8 mouse cellular contexts compared by ENCODE assay signal in the genomic region with DNA sequence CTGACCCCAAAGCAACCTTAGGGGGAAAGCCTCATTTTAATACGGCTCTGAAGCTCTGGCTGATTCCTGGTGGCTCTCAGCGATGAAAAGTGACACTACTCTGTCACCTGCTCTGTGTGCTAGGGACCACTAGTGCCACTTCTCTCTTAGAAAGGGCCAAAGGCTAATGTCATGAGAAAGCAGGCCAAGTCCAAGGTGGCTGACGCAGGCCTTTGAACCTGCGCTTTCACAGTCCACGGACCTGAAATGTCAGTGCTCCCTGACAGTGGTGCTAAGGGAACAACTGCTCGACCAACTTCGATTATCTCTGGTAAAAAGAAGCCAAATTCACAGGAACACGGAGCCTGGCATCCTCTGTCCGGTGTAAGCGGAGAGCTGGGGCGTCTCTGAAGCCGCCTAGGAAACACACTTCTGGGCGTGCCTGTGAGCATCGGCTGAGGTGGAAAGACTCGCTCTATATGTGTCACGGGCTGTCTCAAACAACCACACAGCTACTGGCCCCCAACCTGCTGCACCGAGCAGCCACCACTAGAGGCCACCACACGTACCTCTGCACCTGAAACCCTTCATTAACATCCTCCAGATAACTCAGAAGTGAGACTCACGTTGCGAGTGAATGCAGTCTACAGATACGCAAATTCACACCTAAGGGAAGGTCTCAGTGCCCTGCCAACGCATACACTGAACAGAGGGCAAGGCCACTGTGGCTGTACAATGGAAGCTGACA.
DNase-seq lines count a peak whose midpoint lies in the region; ATAC-seq and TF ChIP-seq lines count a peak whose summit lies in the region.

No protein-coding gene starts in this region.

- H3K4me3 ChIP-seq in embryonic facial prominence, embryonic 14.5 days (ENCODE audit: low read depth, low read length) = no peak overlapping the region
- no peak overlapping the region for H3K4me3 ChIP-seq in intestine, postnatal 0 days (ENCODE audit: low read depth, low read length)
- H3K4me3 ChIP-seq in liver, embryonic 13.5 days (replicated peaks) = no peak overlapping the region

- H3K4me2 ChIP-seq in embryonic facial prominence, embryonic 14.5 days (ENCODE audit: low read depth, low read length) = no peak overlapping the region
- no peak overlapping the region for H3K4me2 ChIP-seq in intestine, postnatal 0 days (replicated peaks; ENCODE audit: low read depth)
- H3K4me2 ChIP-seq in liver, embryonic 13.5 days = no peak overlapping the region

- H3K4me1 ChIP-seq in embryonic facial prominence, embryonic 14.5 days (ENCODE audit: control insufficient read depth, insufficient read depth, low read length) = peaks cover 8% of the 10 kb centered on the region; the same call in 1 of the 2 replicates
- H3K4me1 ChIP-seq in intestine, postnatal 0 days (replicated peaks; ENCODE audit: control insufficient read depth, insufficient read depth, low read length) = no peaks in the 10 kb centered on the region
- peaks cover 49% of the 10 kb centered on the region for H3K4me1 ChIP-seq in liver, embryonic 13.5 days (replicated peaks)

- no peaks in the 10 kb centered on the region for H3K9me3 ChIP-seq in embryonic facial prominence, embryonic 14.5 days (ENCODE audit: control insufficient read depth, low read length)
- no peaks in the 10 kb centered on the region for H3K9me3 ChIP-seq in intestine, postnatal 0 days (ENCODE audit: control insufficient read depth)
- H3K9me3 ChIP-seq in liver, embryonic 13.5 days (replicated peaks) = no peaks in the 10 kb centered on the region

- no peaks in the 10 kb centered on the region for H3K36me3 ChIP-seq in embryonic facial prominence, embryonic 14.5 days (ENCODE audit: control insufficient read depth, insufficient read depth, low read length)
- no peaks in the 10 kb centered on the region for H3K36me3 ChIP-seq in intestine, postnatal 0 days (ENCODE audit: control insufficient read depth, insufficient read depth)
- H3K36me3 ChIP-seq in liver, embryonic 13.5 days = no peaks in the 10 kb centered on the region

- 69% methylated on average over 22 of the region's 22 CpGs for WGBS in embryonic facial prominence, embryonic 14.5 days
- 64% methylated on average over 22 of the region's 22 CpGs for WGBS in intestine, postnatal 0 days
- WGBS in liver, embryonic 13.5 days (ENCODE audit: insufficient replicate concordance) = 65% methylated on average over 22 of the region's 22 CpGs

- H3K9ac ChIP-seq in embryonic facial prominence, embryonic 14.5 days (ENCODE audit: low read depth, low read length) = no peak overlapping the region
- H3K9ac ChIP-seq in intestine, postnatal 0 days (ENCODE audit: low read depth, low read length) = no peak overlapping the region
- no peak overlapping the region for H3K9ac ChIP-seq in liver, embryonic 13.5 days

- peak; percentile 54; the same call in 1 of the 2 replicates for ATAC-seq in embryonic facial prominence, embryonic 14.5 days (ENCODE audit: low read depth)
- 0 out of 2 replicates have a peak, but pooled peaks have one; percentile 16 for ATAC-seq in intestine, postnatal 0 days
- ATAC-seq in liver, embryonic 13.5 days (ENCODE audit: low read depth) = peak; percentile 68

- H3K27ac ChIP-seq in embryonic facial prominence, embryonic 14.5 days (replicated peaks; ENCODE audit: low read depth, low read length) = no peak overlapping the region
- H3K27ac ChIP-seq in intestine, postnatal 0 days (ENCODE audit: low read depth, low read length) = no peak overlapping the region
- H3K27ac ChIP-seq in liver, embryonic 13.5 days = no peak overlapping the region

- peak; percentile 91 for TF ChIP-seq CTCF in intestine, postnatal 0 days (IDR thresholded peaks at IDR 0.05; ENCODE audit: low read depth)

- no peaks in the 10 kb centered on the region for H3K27me3 ChIP-seq in embryonic facial prominence, embryonic 14.5 days (replicated peaks; ENCODE audit: control insufficient read depth, insufficient read depth, low read length)
- no peaks in the 10 kb centered on the region for H3K27me3 ChIP-seq in intestine, postnatal 0 days (replicated peaks; ENCODE audit: control insufficient read depth, insufficient read depth, low read length)
- no peaks in the 10 kb centered on the region for H3K27me3 ChIP-seq in liver, embryonic 13.5 days

- DNase-seq in layer of hippocampus, adult 11-12 months (ENCODE audit: low spot score) = peak; percentile 59
- DNase-seq in layer of hippocampus, adult 9-10 months (ENCODE audit: low spot score) = no peak
- peak; percentile 51 to 53 for DNase-seq in adrenal gland, postnatal 36 days
- peak; percentile 47 for DNase-seq in embryonic facial prominence, embryonic 14.5 days (ENCODE audit: low spot score)
- DNase-seq in liver, embryonic 13.5 days = peak; percentile 51
- DNase-seq in right cerebral cortex, adult 18-20 months = peak; percentile 57
- DNase-seq in gastrocnemius, postnatal 10 days = no peak

Comparison
In these comparisons a context has a peak if more than half of its experiments do, and no peak if none do; other contexts are left out.
1. DNase-seq: peak in layer of hippocampus, adult 11-12 months (single experiment), adrenal gland, postnatal 36 days (2 of 2), embryonic facial prominence, embryonic 14.5 days (single experiment), liver, embryonic 13.5 days (single experiment) and right cerebral cortex, adult 18-20 months (single experiment); none in layer of hippocampus, adult 9-10 months (single experiment) and gastrocnemius, postnatal 10 days (single experiment).
2. ATAC-seq: peak in every context shown above with its lines; median percentile 68 in liver, embryonic 13.5 days; 54 in embryonic facial prominence, embryonic 14.5 days; 16 in intestine, postnatal 0 days.